Mouse (Mus musculus) lung, postnatal 10 days (tissue): Measurements from ENCODE around the gene Dffb.
"Not testable (repeated sequence)": the region's sequence is repeated elsewhere in the genome, so short reads cannot be mapped to it uniquely, and the experiment has no call there.

Experiments
- DNase-seq: peaks from one replicate; pipeline ENCODE4 v3.0.0; 2021

Dffb gene

DNA sequence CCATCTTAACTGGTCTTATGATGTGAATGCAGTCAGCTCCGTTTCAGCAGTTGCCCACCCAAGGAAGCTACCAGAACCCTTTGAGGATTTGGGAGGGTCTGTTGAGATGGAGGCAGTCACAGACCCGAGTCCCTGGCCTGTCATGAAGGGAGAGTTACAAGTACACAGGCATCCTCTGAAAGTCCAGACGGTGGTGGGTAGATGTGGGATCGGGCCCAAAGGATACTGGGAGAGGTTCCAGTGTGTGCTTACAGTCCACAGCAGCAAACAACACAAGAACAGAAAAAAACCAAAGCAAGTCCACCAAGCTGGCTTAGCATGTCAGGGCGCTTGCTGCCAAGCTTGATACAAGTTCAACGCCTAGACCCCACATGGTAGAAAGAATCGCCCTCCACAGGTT is 12.3 kb downstream of the Dffb start:
- DNase-seq: no peak

DNA sequence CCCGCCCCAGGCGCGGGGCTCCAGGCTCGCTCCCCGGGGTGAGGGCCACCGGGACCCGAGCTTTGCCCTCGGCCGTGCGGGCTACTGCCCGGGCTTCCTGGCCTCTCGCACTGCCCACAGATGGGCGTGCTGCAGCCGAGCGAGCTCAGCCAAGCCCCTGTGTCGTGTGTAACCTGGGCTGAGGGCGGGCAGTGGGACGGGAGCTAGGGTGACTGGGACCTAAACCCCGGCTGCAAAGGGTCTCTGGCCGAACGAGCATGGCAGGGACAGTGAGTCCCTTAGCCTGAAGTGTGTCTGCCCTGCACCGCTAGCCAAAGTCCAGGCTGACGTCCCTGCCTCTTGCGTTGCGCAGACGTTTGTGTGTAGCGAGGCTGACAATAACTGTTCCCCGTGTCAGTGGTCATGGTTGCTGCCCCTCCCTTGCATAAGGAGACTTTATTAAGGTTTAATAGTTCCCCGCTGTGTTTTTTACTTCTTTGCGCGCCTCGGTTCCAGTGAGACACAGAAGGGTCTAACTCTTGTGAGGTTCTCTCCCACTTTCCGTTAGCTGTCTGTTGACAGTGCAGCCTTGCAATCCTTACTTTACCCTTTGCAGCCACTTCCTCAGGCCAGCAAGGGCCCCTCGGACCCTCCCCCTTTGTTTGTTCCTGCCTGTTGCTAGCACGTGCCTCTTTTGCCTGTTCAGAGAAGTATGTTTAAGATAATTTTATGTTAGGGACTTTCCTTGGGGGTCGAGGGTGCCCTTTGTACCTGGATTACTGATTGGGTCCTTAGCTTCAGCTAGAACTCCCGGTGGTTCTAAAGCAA is 17.3 kb downstream of the Dffb start:
- DNase-seq: peak; percentile 6

DNA sequence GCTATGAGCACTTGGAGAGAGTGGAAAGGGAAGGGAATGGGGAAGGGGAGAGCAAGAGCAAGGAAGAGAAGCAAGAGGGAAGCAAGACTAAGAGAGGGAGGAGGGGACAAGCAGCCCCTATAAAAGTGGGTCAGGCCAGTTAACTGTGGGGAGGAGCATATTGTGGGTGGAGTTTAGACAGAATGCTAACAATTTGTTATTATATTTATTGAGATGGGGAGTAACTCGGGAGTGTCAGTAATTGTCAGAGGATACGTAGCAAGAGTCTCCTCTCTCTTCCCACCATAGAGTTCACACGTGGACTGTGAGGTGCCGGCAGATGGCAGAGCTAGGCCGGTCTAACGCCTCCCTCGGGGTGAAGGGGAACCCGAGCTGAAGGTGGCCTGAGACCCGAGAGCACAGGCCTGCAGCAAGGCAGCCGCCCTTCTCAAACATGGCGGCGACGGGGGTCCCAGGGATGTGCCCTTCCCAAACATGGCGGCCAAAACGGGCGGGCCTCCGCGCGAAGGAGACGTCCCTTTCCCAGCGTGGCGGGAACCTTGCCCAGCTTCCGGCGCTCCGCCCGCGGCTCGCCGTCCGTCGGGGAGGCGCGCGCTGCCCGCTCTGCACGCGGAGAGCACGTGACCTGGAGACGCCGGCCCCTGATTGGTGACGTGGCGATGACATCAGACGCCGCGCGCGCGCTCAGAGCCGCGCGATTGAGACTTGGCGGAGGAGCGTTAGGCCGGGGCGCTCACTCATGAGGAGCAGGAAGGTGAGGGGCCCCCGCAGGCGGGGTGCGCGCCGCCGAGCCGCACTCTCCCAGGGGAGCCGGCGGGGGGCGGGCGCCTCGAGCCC is 18.1 kb downstream of the Dffb start, which contains the start of gene A430005L14Rik:
TSS of gene A430005L14Rik (plus strand) at position 669 of the 837 bp plus-strand sequence.
- DNase-seq: peak; percentile 97

DNA sequence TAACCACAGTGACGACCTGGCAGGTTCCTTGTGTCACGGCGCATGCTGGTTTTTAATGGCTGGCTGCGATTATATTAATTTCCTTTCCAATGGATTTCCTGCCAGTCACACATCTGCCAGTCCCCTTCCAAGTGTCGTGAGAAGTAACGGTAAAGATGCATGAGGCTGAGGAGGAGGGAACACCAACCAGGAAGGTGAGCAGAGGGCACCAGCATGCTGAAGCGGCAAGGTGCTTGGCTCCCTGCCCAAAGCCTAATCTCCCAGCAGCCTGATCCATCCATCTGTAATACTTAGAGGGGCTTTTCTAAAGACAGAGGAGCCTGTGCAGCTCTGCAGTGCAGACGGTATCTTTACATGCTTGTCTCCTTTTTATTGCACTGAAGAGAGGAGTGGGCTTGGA is 19.3 kb downstream of the Dffb start:
- no peak for DNase-seq

DNA sequence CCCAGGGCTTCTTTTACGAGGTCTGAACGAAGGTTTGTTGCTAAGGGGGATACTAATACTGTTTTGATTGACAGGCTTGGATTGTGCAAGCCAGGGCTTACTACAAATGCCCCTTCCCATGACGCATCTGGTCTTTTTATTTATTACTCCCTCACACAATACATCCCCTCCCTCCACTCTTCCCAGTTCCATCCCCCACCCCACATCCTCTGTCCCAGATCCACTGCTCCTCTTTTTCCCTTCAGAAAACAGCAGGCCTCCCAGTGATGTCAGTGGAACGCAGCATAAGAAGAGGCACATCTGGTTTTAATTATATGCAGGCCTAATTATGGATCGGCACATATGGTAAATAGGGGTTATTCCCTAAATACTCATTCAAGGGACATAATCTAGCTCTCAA is 23.2 kb downstream of the Dffb start:
- DNase-seq: no peak

DNA sequence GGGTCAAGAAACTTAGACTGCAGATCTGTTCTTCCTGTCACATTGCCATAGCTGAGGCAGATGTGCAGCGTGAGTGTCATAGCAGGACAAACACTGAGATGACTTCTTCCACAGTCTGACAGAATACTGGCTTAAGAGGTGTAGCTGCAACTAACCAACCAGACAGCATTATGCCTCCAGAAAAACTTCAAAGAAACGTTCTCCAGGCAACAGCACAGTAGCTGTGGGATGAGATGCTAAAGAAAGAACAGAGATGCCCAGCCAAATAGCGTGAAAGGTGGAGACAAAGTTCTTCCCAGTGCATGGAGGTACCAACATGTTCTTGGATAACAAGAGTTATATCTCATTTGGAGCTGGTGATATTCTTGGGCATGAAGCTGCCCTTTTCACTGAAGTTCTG is 23.8 kb downstream of the Dffb start:
- DNase-seq: no peak

DNA sequence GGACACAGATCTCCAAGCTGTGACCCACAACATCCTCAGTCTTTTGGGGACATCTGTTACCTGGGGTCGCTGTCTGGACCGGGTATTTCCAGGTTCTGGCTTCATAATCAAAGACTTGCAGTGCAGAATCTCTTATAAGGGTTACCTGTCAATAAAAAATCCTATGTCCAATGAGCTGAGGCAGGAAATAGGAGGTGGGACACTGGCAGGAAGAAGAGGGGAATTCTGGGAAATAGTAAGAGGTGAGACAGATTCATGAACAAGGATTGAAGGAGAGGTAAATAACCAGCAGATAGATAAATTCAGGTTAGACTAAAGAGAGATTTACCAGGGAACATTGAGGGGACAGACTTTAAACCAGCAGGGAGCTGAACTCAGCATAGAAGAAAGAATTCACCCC is 24.6 kb downstream of the Dffb start:
- no peak for DNase-seq

DNA sequence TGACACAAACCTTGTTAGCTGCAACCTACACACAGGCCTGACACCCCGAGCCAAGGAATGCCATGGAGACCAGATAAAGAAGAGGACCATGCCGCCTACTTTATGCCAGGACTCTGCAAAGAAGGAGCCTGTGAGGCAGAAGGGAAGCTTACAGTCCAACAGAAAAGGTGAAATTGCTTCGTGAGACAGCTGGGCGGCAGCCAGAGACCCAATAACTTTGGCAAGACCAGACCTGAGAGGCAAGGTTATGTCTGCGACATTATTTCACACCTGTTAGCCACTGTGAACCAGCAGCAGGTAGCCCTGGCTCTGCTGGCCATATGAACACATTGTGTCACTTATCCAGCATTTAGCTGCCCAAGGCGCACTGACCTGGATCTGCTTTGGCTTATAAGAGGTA is 29.2 kb downstream of the Dffb start:
- no peak for DNase-seq

DNA sequence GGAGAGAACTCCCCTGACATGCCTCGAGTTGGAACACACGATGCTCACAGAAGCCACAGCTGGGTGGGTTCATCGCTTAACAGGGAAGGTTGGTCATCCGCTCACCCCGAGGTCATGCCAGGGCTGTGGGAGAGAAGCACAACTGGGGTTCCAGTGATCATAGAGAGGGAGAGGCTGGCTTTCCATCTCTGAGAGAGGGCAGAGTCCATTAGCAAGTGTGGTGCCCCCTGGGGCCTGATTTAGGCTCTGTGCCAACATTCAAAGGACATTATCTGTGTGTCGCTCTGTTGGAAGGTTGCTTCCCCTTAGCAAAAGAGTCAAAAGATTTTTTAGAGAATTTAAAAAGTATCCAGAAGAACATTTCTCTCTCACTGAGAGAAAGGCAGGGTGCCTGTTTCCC is 30.7 kb downstream of the Dffb start:
- no peak for DNase-seq

DNA sequence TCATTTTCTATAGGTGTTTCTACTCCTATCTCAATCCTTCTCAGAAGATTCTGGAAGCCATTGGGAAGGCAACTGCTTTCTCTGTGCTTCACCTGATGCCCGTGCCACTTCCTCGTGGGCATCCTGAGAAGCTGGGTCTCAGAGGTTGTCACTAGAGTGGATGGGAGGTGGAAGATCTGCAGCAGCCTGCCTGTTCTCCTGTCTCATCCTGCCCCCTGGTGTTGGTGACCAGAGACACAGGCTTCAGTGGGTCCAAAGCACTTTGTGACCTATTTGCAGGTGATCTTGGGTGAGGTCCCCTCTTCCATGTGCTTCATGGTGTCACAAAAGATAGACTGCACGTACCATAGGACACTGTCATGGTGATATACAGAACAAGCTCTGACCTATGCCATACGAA is 31.7 kb downstream of the Dffb start:
- peak; percentile 28 for DNase-seq

DNA sequence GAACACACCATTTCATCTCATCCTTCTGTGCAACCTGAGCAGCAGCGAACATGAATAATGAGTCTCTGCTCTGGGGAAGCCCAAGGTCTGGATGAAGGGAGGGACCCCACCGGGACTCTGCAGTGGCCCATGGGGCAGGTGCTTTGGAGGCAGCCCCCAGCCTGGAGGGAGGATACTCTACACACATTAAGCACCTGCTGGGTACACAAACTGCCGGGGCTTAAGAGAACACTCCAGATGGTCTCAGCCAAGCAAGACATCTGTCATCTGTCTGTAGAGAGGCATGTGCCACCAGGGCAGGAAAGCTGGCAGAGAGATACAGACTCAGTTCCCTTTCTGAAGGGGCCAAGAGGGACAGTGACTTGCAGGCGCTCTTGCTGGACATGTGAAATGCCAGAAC is 45.0 kb downstream of the Dffb start:
- no peak for DNase-seq

DNA sequence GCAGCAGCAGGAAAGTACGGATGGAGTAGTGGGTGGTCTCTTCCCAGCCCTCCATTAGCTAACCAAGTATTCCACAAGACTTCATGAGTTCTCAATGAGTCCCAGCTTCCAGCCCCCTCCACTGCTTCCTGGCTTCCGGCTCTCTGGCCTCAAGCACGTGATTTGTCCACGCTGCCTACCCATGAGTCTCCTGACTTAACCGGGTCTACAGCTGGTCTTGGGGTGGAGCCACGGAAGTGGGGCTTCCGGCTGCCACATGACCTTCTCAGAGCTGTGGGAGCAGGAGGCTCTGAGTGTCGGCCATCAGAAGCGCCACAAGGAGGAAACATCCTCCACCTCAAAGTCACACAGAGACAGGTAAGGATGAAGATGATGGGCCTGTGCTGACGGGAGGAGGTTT is 45.5 kb downstream of the Dffb start:
- no peak for DNase-seq

DNA sequence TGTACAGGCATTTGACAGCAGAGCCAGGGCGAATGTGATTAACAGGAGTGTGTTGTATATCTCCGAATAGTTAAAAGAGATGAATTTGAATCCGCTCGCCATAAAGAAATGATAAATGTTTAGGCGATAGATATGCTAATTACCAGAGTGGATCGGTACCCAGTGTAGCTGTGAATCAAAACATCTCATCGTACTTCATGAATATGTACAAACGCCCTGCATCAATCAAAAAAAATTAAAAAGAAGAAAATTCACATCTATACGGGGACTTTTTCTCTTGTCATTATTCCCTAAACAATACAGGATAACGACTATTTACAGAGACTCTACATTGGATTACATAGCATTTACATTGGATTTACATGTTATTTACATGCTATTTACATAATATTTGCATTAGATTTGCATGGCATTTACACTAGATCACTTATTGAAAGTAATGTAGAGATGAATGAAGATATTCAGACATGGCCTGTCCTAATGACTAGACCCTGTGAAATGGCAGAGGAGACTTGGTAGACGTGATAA is 46.1 kb downstream of the Dffb start:
- no peak for DNase-seq

DNA sequence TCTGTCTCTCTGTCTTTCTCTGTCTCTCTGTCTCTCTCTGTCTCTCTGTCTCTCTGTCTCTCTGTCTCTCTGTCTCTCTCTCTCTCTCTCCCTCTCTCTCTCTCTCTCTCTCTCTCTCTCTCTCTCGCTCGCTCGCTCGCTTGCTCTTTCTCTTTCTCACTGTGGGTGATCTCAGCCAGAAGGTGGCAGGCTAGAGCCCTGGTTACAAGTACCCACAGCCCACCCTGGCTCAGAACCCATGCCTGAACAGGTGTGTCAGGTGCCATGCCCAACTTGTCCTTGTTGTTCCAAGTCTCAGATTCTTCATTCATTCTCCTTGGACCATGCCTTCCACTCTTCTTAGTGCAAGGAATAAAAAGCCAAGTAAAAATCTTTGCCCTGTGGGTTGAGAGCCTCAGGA is 52.8 kb downstream of the Dffb start:
- DNase-seq: not testable (repeated sequence)

DNA sequence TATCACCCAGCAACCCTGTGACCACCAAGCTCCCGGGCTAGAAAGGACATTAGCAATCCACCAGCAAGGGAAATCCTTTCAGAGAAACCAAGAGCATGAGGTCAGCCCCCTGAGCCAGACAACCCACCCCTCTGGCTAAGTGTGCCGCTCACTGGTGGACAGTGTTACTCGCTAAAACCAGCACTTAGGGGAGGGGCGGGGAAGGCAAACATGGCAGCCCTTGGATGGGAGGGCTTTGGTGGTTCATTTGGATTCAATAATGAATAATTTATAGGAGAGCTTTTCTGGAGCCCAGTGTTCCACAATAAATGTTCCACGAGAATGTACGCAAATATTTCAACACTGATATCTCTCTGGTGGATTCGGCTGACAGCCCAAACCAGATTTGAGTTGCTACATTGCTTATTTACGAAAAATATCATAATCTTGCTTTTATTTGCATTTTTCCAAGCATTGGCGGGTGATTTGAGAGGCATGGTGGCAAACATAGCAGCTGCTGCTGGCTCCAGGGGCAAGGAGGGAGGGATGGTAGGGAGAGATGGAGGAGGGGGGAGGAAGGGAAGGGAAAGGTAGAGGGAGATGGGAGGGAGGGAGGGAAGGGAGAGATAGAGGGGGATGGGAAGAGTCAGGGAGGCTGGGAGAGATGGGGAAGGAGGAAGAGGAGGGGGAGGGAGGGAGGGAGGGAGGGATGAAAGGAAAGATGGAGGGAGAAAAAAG is 54.3 kb downstream of the Dffb start:
- DNase-seq: no peak

DNA sequence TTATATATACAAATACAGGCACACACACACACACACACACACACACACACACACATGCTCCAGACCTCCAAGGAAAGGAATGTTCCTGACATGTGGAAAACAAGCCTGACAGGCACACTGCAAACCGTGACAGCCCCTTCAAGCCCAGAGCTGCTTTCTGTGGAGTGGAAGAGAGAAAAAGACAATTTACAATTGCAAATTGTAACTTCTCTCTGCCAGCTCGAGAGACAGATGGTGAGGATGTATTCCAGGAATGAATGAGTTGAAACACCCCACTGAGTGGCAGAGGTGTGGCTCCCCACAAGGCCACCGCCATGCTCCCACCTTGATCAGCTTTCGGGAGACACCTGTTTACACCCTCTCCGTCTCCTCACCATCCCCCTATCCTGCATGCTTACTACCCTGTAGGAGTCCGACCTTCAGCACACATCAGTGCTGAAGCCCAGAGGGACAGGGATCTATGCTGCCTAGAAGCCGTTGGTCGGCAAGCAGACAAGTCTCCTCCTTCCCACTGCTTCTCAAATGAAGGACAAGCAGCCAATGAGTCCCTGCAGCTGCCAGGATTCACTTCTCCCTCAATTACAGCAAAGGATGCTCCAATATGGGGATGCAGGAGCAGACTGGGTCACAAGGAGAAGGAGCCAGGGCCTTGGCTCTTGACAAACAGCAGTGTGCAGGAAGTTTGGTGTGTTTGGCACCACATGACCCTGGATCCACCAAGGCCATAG is 57.0 kb downstream of the Dffb start:
- no peak for DNase-seq
